Mouse (Mus musculus): ENCODE data around the gene Rap1gap2. TPM values are rescaled to one million over a fixed set of nuclear protein-coding genes. Genes with fewer than 3 reads are reported as not detected.

The Rap1gap2 gene
- 21.4 and 23.4 TPM in 2 replicates for polyA plus RNA-seq (2012; rRNA removed)

DNA sequence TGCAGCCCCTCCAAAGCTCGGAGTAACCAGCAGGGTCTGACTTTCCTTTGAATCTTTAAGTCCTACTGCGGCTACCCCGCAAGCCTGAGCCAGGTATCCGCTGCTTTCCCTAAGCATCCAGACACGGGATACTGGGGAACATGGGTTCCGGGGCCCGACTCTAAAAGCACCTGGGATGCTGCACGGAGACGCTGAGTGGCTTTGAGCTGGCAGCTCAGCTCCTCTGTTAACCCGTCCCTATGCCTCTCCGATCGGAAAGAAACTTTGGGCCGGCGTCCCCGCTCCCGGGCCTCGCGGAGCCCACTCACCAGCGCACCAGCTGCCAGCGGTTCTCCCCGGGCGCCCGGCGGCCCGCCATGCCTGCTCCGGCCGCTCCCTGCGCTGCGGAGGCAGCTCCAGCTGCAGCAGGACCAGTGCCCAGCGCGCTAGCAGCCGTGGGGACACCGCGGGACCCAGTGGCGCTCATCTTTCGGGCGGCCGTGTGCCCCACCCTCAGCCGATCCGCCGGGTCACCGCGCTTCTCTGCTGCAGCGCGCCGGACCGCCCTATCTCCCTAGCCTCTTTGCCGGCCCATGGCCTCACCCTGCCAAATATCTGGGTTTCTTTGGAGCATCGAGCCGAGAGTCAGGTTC lies at the start of gene Rap1gap2:
TSS of gene Rap1gap2 (minus strand) at position 371 of the 632 bp plus-strand sequence.
- WGBS, result 2% methylated on average over 50 of the region's 50 CpGs

DNA sequence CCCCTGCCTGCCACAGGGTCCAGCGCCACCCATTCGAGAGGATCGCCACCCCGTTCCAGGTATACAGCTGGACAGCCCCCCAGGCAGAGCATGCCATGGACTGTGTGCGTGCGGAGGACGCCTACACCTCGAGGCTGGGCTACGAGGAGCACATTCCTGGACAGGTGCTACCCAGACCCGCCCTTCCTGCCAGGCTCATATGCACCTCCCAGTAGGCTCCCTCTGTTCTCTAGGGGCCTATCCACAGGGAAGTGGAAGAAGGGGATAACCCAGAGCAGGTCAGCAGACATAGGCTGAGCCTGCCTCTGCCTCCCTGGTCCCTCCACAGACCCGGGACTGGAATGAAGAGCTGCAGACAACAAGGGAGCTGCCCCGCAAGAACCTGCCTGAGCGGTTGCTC lies 49.6 kb upstream of the Rap1gap2 start:
- WGBS, result 84% methylated on average over 13 of the region's 13 CpGs
- no peak for DNase-seq (ENCODE audit: low read depth, low spot score)

More for the DNA sequence above, at the start of gene Rap1gap2:
- DNase-seq (ENCODE audit: low read depth, low spot score), result no peak

DNA sequence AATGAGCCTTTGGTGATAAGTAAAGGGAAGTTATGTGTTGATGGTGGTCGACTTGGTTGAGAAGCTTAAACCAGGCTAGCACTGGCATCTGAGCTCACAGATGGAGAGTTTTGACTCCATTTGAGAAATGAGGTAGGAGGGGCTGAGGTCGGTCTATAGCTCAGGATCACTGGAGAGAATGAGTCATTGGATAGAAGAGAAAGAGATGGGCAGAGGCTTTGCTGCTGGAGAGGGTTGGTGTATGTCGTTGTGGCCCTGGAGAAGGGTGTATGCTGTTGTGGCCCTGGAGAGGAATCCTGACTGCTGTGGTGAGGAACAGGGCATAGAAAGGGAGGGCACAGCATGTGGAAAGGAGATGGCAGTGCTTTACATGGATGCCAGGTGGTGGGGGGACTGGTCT lies 45.2 kb upstream of the Rap1gap2 start:
- WGBS, result 65% methylated on average over 3 of the region's 3 CpGs
- no peak for DNase-seq (ENCODE audit: low read depth, low spot score)

GRCm38 (mm10) chr11:74653385-74653784 lies 42.7 kb upstream of the Rap1gap2 start:
- 50% methylated on average over 6 of the region's 6 CpGs for WGBS
- no peak for DNase-seq (ENCODE audit: low read depth, low spot score)

DNA sequence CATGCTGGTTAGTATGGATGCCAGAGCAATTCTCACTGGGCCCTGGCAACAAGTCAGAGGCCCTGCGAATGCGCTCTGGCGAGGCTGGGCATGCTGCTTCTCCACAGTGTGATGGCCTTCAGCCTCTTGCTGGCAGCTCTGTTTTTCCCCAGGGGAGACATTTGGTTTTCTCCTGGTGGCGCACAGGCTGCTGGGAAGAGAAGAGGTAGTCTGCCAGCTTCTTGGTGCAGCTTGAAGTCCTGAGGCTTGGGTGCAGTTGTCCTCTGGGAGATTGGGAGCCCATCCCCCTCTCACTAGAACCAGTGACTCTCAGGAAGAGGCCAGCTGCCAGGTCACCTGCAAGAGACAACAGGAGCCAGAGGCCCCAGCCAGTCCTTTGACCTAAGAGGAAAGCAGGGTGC lies 42.1 kb upstream of the Rap1gap2 start:
- 59% methylated on average over 4 of the region's 4 CpGs for WGBS
- DNase-seq (ENCODE audit: low read depth, low spot score), result no peak

DNA sequence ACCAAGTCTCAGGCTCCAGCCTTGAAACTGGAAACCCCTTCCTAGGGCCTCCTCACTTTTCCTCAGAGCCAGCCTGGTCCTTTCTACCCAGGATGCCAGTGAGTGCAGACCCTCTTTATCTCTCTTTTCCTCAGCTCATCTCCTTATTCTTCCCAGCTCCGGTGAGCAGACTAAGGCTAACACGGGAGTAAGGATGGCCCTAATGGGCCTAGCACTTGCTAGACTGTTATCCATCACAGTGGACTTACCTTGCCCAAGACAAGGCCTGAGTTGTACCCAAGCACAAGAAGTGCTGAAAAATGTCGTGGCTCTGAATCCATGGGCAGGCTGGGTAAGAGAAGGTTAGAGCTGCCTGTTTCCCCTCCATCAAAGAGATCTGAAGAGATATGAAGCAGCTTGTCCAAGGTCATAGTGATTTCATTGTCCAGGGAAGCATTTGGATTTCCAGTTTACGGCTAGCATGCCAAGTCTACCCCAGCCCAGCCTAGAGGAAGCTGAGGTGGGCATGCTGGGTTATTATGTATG lies 39.9 kb upstream of the Rap1gap2 start:
- 26% methylated on average over 4 of the region's 4 CpGs for WGBS
- DNase-seq (ENCODE audit: low read depth, low spot score), result no peak

- WGBS, result 1% methylated on average over 53 of the region's 53 CpGs
- peak; percentile 37 for DNase-seq (ENCODE audit: low read depth, low spot score)
Observed at GRCm38 (mm10) chr11:74649647-74650551, 39.2 kb upstream of the Rap1gap2 start.

DNA sequence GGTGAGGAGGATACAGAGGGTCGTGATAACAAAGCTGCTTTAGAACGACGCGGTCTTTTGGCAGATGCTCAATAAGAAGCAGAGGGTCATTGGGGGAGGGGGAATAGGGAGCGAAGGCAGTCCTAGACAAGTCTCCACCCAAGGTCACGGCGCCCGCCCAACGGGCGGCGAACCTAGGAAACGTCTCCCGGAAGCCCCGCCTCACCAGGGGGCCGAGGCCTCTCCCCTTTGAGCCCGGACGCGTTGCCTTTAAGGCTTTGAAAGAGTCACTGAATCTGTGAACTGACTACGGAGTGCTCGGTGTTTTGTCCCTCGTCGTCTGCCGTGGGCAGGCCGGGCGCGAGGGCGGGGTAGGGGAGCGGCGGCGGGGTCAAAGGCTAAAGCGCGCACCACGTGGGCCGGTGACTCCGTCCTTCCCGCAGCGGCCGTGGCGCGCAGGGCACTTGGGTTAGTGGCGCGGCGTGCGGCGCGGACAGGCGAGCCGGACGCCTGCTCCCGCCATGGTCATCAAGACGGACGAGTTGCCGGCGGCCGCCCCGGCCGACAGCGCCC lies 38.5 kb upstream of the Rap1gap2 start, which contains the start of gene Cluh:
TSS of gene Cluh (plus strand) at position 401 of the 552 bp plus-strand sequence.
- under 1% methylated on average over 58 of the region's 58 CpGs for WGBS
- peak; percentile 90 for DNase-seq (ENCODE audit: low read depth, low spot score)

- no peak for DNase-seq (ENCODE audit: low read depth, low spot score)
- 9% methylated on average over 1 of the region's 1 CpGs for WGBS
Observed at GRCm38 (mm10) chr11:74648676-74649075, 38.0 kb upstream of the Rap1gap2 start.

DNA sequence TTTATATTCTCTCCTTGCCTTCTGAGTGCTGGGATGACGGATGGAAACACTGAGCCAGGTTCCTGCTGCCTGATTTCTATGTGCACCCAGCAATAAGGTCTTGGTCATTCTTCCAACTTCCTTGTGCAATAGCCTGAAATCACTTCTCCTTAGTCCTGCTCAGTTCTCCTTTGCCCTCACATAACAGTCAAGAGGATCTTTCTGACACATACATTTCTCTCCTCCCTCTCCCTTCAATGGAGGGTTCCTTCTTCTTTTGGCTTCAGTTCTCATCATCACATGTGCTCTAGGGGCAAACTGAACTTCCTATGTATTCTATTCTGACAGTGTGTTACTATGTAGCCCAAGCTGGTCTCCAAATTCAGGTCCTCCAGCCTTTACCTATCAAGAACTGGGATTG lies 37.3 kb upstream of the Rap1gap2 start:
- 56% methylated on average over 1 of the region's 1 CpGs for WGBS
- no peak for DNase-seq (ENCODE audit: low read depth, low spot score)

GRCm38 (mm10) chr11:74639628-74640027 lies 28.9 kb upstream of the Rap1gap2 start:
- DNase-seq (ENCODE audit: low read depth, low spot score), result no peak
- WGBS, result 23% methylated on average over 1 of the region's 1 CpGs

- no peak for DNase-seq (ENCODE audit: low read depth, low spot score)
- 6% methylated on average over 9 of the region's 9 CpGs for WGBS
Observed at GRCm38 (mm10) chr11:74638791-74639411, 28.2 kb upstream of the Rap1gap2 start.

DNA sequence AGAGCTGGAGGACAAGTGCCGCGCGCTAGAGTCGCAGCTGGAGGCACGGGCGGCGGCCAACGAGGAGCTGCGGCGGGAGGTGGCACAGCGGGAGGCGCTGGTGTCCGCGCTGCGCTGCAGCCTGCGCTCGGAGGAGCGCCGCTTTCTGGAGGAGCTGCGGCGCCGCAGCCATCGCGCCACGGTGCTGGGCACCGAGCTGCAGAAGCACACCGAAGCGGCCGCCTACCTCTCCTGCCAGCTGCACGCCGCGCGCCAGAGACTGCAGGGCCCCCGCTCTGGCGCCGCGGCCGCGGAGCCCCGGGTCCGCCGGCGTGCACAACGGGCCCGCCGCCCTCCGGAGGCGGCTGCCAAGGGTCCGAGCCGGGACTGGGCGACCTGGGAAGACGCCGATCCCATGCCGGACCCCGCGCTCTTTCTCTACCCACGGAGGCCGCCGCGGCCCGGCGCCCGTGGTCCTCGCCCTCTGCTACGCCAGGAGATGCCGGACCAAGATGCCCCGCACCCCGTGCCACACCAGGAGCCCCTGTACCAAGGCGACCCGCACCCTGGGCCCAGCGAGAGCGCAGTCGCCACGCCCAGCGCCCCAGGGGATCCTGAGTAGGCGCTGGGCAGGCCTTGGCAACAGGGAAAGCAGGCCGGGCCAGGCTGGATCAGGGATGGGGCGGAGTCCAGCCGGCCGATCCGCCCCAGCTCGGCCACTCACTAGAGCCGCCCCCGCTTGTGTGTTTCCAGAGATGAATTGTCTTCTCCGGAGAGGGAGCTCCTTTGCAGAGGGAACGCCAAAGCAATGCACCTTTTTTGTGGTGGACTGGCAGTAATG lies 27.5 kb upstream of the Rap1gap2 start:
- WGBS, result under 1% methylated on average over 85 of the region's 86 CpGs
- no peak for DNase-seq (ENCODE audit: low read depth, low spot score)

DNA sequence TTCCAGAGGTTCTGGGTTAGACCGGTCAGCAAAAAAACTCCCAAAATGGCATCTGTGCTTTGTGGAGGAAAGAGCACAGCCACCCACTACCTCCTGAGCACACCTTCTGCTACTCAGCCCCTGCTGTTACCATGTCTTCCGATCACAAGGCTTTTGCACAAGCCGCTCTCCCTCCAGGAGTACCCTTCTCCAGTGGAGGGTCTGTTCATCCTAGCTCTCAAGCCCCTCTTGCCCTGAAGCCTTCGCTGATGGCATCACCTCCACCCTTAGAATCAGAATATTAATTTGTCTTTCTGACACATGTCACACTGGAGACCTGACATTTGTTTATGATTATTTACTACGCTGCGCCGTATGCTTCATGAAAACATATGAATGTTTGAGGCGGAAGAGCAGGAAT lies 26.8 kb upstream of the Rap1gap2 start:
- WGBS, result 25% methylated on average over 8 of the region's 8 CpGs
- no peak for DNase-seq (ENCODE audit: low read depth, low spot score)

GRCm38 (mm10) chr11:74634490-74635275 lies 24.0 kb upstream of the Rap1gap2 start:
- WGBS, result 64% methylated on average over 5 of the region's 5 CpGs
- no peak for DNase-seq (ENCODE audit: low read depth, low spot score)

DNA sequence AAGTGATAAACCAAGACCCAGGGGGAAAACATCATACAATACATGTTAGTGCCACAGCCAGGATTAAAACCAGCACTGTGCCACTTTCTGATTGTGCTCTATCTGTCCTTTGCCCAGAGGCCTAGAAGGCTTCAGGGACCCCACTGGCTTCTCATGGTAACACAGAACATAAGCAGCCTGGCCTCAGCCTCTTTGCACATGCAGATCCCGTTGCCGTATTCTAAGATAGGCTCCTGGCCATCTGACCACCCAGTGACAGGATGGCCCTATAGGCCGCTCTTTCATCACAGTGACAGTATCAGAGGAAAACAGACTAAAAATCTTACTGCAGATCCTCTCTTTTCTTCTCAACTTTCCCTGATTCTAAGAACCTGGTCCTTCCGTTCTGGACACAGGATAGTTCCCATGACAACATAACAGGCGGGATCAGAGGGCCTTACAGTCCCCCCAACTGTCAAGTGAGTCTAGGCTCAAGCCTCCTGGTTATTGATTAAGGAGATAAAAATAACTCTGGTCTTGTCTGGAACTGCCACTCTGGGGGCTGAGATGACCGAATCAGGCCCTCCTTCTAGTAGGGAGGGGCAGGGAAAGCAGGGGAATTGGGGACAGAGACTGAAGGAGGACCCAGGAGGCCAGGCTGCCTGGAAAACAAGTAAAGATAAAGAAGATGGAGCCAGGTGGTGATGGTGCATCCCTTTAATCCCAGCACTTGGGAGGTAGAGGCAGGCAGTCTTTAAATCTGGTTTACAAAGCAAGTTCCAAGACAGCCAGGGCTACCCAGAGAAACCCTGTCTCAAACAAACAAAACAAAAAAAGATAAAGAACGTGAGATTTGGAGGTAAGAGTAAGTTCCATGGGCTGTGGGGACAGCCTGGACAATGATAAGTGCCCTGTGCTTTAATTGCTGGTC lies 21.4 kb upstream of the Rap1gap2 start:
- 82% methylated on average over 7 of the region's 7 CpGs for WGBS
- DNase-seq (ENCODE audit: low read depth, low spot score), result no peak

DNA sequence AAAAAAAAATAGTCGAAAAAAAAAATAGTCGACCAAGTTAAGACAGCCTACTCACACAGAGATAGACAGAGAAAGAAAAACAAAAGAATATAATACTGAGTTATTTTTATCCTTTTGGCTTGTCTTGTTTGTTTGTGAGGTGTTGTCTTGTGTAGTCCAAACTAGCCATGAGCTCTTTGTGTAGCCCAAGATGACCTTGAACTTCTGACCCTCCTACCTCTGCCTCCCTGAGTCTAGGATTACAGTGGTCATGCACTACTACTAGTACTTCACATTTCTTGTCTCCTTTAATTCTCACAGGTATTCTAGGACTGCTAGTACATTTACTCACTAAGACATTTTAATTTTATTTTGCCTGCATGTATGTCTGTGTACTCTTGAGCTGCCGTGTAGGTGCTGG lies 16.8 kb upstream of the Rap1gap2 start:
- DNase-seq (ENCODE audit: low read depth, low spot score), result no peak
- 74% methylated on average over 3 of the region's 3 CpGs for WGBS

All from large intestine, adult 2 months (tissue).